Mouse (Mus musculus) gastrocnemius, postnatal 14 days (tissue): ENCODE measurements around the gene Slc26a5. TPM values are rescaled to one million over a fixed set of nuclear protein-coding genes. Genes with fewer than 3 reads are reported as not detected.

Source experiments
- DNase-seq: peaks from one replicate; pipeline ENCODE4 v3.0.0; 2021; ENCODE audit warnings: mixed read lengths
- intact Hi-C: fragments of 180-260 bp; cut with DNase I; formaldehyde crosslinking; loops from one replicate; pipeline ENCODE4 v1.15.1; 2025; ENCODE audit warnings: low total_unique reads
- total RNA-seq, 2 experiments: library from RNA; stranded (reverse); gene quantifications; 2 replicates each; pipeline ENCODE4 v1.2.3; 2021

Slc26a5 gene
- total RNA-seq, 2 experiments from 2014 or later, result not detected

DNA sequence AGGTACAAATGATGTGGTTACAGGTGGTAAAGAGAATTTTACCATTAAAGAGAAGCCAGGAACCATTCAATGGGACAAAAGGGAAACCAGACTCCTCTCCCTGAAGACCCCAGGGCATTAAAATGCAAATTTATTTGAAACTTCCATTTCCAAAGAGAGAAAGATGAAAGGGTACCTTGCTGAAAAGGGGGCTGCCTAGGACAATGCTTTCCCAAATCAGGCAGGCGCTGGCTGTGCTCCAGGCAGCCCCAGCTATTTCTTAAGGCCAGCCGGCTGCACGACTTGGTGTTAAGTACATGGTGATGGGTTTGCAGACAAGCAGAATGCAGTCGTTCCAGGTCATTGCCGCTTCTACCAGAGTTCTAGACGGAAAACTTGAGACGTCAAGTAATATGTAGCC is 39.0 kb downstream of the Slc26a5 start:
- intact Hi-C loops, result no loop called here
- DNase-seq, result no peak

DNA sequence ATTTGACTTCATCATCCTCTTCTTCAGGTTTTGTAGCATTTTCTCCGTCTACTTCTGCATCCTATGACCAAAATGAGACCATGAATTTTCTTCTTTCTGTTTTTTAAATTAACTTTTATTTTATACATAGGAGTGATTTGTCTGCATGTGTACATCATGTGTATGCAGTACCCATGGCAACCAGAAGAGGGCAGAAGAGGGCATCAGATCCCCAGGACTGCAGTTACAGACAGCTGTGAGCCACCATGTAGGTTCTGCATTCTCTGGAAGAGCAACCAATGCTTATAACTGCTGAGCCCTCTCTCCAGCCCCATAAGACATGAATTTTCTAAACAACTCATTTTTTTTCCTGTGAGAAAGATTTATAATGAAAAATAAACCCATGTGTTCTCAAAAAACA is 51.4 kb downstream of the Slc26a5 start:
- intact Hi-C loops, result no loop called here
- no peak for DNase-seq

DNA sequence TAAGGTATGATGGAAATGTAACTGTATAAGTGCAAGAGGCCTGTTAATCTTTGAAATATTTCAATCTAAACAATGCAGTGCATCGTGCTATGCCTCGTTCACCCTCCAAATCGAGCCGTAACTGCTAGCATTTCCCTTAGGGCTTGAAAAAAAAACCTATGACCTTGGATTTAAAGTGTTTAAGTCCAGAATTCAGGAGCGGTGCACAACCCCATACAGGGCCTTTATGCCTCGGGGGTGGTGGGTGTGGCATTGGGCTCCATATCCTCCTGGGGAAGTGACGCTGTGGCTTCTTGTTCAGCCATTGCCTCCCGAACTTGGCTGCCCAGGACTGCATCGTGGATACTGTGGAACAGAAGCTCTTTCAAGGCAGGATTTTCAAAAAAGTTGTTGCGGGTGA is 54.5 kb downstream of the Slc26a5 start:
- no peak for DNase-seq
- intact Hi-C loops, result no loop called here

DNA sequence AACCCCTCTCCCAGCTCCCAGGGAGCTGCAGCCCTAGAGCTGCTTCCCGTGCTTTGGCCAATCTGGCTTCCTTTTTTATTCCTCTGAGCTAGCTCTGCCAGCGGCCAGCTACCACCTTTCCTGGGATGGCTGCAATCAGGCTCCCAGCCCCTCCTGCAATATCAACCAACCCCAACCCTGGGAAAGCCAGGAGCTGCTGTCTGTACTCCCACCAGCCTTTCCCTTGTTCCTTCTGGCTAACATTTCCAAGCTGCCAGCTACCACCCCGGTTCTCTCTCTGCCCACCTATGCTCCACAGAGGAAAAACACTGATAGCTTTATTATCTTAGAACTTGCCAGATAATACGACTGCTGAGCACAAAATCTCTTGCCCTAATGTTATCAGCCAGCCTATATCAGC is 60.6 kb downstream of the Slc26a5 start:
- intact Hi-C loops, result no loop called here
- no peak for DNase-seq

DNA sequence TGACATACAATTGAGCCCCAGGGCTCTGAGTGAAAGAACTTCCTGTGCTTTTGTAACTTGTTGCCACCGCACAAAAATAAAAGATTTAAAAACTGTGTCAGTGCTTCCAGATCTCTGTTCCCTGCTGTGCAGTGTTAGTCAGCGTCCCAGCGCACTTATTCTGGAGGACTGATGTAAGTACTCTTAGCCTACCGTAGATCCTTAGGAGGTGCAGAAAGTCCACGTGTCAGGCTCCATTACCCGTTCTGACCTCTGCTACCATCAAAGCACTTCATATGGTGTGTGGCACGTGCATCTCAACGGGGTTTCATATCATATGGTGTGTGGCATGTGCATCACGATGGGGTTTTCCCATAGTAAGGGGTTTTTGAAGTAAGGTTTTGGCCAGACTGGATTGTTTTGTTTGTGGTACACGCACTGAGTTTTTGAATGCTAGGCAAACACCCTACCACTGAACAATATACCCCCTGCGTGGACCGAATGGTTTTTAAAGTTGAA is 61.7 kb downstream of the Slc26a5 start:
- intact Hi-C loops, result no loop called here
- DNase-seq, result no peak

DNA sequence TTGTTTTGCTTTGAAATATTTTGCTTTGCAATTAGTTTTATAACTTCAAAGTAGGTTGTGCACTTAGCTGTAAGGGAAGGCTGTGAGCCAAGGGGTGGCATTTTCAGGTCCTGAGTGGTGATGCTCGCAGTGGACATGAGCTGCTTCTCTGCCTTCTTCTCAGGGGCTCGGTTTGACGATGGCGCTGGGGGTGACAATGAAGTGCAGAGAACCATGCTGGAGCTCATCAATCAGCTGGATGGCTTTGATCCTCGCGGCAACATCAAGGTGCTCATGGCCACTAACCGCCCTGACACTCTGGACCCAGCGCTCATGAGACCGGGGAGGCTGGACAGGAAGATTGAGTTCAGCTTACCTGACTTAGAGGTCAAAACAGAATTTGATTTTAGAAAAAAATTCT is 62.5 kb downstream of the Slc26a5 start:
- intact Hi-C loops, result no loop called here
- no peak for DNase-seq

DNA sequence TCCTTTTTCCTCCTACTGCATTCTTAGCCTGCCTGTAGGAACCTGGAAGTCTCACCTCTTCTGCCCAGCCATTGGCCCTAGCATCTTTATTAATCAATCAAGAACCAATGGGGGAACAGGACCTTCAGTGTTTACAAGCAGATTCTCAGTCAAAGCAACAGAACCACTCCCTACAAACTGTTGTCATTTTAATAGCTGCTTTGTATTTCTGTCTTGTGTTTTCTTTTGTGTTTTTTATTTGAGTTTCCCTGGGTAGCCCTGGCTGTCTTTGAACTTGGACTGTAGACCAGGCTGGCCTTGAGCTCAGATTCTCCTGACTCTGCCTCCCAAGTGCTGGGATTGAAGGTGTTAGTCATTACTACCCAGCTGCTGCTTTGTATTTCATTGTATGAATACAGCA is 73.2 kb downstream of the Slc26a5 start:
- no peak for DNase-seq
- intact Hi-C loops, result no loop called here

DNA sequence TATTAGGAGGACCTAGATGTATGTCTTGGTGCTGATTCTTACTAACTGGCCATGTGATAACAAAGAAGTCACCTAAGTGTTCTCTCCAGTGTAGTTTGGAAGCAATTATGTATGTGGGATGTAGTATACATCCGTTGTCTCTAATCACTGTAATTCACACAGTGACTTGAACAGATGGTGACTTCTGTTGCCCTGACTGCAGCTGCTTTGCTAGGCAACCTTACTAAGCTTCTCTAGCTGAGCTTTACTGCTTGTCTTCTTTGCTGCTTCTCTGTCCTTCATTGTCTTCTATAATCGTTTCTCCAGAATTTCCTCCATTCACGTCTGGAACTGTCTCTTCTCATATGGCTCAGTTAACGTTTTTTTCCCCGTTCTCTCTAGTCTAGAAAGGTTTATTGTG is 76.3 kb downstream of the Slc26a5 start:
- intact Hi-C loops, result loop anchor here (10.0 kb wide), 1 partner anchor 54 kb away; the partner anchor contains the start of gene Pmpcb
- no peak for DNase-seq

DNA sequence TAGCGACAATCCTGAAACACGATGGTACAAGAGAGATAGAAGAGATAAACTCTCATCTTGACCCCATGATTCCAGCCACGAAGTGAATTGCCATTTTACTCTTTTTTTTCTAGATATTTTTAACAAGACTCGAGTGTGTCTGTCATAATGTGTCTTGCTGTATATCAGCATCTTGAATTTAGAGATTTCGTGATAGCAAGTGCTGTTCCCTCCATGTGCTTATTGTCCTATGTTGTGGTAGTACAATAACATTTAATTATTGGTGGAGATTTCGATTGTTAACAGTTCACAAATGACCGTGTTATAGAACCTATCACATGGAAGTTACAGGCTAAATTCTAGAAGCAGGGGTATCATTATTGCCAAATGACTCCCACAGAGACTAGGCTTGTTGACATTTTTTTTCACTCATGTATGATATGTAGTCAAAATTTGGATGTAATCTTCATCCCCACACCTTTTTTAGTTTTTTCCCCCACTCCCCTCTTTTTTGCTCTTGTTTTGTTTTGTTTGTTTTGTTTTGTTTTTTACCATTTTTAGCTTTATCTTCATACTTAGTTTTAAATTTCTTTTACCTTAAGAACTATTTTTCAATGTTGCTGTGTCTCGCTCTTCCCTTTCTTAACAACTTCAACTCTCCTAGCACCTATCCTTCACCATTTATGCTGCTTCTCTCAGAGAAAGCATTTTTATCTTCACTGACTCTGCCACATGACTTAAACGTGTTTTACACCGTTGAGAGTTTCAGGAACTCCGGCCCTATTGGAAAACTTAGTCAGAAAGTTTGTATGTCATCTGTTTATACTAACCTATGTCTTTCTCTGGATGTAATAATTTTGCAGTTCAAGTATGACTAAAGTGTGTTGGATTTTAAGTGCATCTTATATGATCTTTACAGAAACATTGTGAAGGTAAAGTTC is 78.0 kb downstream of the Slc26a5 start:
- intact Hi-C loops, result loop anchor here (10.0 kb wide), 1 partner anchor 53 kb away; the partner anchor contains the start of gene Pmpcb
- no peak for DNase-seq

DNA sequence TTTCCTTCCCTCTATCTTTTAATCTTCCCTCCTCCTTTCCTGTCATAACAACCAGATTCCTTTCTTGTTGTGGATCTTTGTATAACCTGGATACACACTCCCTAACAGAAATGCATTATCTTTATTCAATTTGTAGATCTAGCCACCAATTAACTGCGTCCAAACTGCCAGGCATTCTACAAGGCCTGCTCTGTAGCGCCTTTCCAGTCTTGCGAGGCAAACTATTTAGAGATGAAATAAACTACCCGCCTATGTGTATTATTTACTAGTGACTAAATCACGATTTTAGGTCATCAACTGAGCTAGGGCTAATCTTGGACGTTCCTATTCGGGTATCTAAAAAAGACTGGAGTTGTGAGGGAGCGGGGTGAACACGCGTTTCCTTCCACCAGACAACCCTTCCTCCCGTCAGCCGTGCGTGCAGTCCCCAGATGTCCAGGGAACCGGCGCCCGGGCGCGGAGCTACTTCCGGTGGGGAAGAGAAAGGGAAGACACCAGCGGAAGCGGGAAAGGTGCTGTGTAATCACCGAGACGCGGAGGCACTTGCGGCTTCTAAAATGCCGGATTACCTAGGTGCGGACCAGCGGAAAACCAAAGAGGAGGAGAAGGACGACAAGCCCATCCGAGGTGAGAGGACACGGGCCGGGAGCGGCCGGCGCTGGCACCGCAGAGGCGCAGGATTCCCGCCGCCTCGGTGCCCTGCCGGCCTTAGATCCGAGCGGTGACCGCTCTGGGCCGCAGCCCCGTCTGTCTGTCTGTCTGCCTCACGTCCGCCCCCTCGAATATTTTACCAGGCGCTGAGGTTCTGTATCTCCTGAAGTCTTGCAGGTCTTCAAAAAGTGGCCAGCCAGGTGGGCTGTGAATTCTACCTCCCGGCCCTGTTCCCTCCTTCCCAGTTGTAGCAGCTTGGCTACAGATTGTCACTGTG is 78.9 kb downstream of the Slc26a5 start:
- DNase-seq, result peak; percentile 91
- intact Hi-C loops, result loop anchor here (10.0 kb wide), 1 partner anchor 52 kb away; the partner anchor contains the start of gene Pmpcb

DNA sequence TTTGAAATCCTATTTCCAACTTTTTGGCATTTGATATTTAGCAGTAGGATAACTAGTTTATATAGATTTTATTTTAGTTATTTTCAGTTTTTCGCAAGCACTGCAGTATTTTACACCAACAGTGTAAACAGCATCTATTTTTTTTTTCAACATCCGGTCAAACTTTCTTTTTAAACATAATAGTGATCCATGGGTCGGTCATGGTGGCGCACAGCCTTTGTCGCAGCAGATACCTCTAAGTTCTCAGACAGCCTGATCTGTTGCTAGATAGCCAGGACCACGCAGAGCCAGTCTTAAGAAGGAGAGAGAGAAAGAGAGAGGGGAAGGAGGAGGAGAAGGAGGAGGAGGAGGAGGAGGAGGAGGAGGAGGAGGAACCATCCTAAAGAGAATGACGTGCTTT is 79.6 kb downstream of the Slc26a5 start:
- intact Hi-C loops, result loop anchor here (10.0 kb wide), 1 partner anchor 51 kb away; the partner anchor contains the start of gene Pmpcb
- no peak for DNase-seq

DNA sequence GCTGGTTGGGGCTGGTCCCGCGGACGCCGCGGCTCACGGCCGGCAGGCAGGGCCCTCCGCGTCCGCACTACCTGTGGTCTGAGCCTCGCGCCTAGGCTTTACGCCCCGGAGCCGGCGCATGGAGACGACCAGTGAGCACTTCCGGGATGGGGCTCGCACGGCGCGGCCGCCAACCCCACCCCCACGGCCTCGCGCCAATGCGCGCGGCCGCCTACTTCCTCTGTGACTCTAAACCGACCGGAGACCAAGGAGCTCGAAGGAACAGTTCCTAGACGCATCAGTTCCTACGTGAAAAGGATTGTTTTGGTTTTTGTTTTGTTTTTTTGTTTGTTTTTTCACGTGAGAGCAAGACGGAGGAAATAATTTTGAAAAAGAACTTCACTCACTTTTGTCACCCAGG is 80.4 kb downstream of the Slc26a5 start, which contains the start of the genes Dnajc2 and Psmc2:
Gene Dnajc2, minus strand, starts transcription at position 199 of the 400 bp plus-strand sequence.
Gene Psmc2, plus strand, starts transcription at position 231 of the 400 bp plus-strand sequence.
- DNase-seq, result peak; percentile 90
- intact Hi-C loops, result loop anchor here (10.0 kb wide), 1 partner anchor 50 kb away; the partner anchor contains the start of gene Pmpcb

DNA sequence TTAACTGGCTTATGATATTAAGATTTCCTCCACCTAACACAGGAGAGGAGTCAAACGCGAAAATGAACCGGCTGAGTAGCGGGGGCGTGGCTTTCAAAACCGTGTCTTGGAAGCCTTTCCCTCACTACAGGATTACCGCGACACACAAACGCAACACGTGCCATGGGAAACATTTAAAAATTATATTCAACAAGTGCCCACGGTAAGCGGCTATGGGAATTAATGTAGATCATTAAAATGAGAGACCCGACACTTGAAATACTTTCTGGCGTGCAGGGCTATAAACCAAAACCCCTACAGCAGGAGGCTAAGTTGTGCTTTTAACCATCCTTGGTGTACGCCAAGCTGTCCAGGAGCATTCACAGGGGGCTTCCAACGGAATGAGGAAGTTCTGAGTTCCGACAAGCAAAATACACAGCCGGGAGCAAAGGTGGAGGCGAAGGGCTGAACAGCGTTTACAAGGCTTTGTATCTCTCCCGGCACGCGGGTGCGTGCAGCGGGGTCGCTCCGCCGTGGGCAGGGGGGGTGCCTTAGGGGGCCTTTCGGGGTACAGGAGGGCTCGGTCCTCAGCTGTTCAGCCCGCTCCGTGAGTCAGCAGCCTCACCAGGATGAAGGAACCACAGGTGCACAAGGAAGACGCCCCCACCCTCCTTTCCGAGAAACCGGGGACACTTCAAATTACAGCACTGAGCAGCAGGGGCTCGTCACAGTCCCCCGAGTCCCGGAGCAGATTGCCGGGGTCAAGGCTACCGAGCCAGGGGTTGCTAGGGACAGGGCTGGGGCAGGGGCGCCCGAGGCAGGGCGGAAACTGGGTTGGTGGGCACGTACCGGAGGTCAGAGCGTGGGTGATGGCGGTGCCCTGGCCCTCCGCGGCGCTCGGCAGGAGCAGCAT is 81.0 kb downstream of the Slc26a5 start:
- DNase-seq, result peak; percentile 9
- intact Hi-C loops, result loop anchor here (10.0 kb wide), 1 partner anchor 50 kb away; the partner anchor contains the start of gene Pmpcb

DNA sequence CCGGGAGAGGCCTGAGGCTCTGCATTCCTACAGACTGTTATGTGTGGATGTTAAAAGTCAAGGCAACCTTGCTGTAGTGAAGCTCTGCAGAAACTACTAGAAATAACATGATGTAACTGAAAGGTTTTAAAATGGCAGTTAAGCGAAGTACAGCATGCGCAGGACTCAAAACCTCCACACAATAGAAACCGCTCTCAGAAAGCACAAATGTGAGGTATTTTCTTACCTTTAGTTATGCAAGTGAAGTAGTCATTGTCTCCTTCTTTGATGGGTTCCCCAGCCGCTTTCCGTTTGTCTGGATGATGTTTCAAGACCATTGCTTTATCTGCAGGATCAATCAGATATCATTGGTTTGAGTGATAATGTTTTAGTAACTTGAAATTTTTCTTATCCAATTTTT is 88.9 kb downstream of the Slc26a5 start:
- no peak for DNase-seq
- intact Hi-C loops, result no loop called here

DNA sequence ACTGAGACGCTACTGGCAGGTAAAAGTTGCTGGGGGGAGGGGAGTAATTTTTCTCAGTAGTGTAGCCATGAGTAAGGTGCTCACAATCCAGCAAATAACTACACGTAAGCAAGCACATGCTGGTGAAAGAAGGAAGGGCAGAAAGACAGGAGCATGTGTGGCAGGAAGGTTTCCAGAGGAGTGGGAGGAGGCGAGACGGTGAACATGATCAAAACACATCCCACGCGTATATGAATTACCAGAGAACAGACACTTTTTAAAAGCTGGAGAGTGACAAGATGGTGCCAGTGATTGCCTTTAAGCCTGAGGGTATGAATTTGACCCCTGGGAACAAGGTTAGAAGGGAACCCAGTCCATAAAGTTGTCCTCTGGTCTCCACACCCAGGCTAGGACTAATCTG is 95.6 kb downstream of the Slc26a5 start:
- no peak for DNase-seq
- intact Hi-C loops, result no loop called here

DNA sequence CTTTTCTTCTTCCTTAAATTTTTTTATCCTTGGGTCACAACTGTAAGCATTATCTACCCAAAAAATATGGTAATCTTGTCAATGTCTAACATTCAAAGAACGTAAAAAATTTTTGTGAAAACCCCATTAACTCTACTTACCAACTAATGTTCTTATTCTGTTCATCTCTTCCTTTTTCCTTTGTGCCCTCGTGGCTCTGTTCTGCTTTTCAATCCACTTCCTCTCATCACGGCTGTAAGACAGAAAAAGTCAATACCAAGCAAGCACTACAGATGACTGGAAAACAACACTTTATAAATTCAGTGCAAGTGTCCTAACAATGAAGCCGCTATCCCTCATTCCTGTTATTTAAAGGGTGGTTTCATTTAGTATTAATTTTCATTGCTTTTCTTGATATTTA is 96.9 kb downstream of the Slc26a5 start:
- intact Hi-C loops, result no loop called here

More for the DNA sequence above, 96.9 kb downstream of the Slc26a5 start:
- DNase-seq, result no peak
